Mouse (Mus musculus) retina, embryonic 14.5 days (tissue): ENCODE data around the gene Efcc1.
"Not testable (repeated sequence)": the region's sequence is repeated elsewhere in the genome, so short reads cannot be mapped to it uniquely, and the experiment has no call there.

ENCODE experiments used
- DNase-seq: peaks from one replicate; pipeline ENCODE4 v3.0.0-alpha.2; 2015; ENCODE audit warnings: low spot score

Gene Efcc1

DNA sequence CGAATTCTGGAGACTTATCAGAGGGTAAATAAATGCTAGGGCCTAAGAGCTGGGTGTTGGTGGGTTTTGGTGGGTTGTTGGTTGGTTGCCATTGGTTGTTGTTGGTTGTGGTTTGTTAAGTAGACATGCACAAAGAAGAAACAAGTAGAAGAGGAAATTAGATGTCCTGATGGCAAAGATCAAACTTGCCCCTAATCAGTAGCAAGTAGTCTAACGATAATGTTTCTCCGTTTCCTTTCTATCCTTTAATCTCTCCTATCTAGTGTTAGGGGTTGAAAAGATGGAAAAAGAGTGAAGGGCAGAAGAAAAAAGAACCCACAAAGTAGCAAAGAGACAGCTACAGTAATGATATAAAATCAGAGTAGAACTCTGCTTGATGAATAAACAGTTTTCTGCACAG lies 14.0 kb downstream of the Efcc1 start:
- no peak for DNase-seq

DNA sequence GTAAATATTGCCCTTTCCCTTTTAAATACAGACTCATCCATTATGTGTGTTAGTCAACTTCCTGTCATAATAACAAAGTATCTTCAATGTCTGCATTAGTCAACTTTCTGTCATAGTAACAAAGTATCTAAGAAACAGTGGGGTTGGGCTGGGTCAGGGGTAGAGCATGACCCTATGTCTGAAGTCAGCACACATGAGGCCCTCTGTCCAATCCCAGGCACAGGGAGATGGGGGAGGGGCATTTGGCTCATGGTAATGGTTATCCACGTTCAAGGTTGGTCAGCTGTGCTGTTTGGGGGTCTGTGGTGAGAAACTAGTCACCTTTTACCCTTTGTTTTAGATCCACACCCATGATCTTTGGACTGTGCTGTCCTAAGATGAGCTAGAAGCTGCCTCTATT lies 14.6 kb downstream of the Efcc1 start:
- DNase-seq, result no peak

DNA sequence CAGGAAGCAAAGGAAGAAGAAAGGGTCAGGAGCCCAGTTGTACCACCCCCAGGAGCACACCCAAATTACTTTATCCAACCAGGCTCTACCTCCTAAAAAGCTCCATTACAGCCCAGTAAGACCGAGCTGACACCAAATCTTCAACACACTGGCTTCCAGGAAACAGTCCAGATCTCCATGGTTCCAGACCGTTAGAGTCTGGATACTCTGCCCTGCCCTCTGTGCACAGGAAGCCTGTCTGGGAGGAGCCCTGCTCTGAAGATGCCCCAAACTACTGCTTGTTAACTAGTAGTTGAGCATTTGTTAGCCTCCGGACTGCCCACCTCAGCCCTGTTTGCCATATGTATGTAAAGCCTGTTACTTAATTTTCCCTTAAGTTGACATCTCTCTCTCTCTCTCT lies 15.4 kb downstream of the Efcc1 start:
- DNase-seq, result no peak

DNA sequence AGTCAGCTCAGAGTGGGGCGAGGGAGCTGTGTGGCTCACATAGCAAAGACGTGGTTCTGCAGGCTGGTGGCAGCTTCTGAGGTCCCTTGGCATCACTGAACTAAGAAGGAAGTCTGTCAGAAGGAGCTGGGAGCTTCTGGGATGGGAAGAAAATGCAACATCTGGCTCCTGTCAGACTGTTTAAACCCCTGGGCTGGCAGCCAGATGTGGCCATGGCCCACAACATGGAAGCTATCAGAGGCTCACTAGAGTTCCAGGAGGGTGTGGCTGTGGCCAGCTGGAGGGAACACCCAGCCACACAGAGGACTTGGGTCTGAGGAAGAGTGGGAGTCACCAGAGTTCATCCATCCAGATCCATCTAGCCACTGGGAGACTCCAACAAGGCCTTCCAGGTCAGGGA lies 16.2 kb downstream of the Efcc1 start:
- DNase-seq, result no peak

DNA sequence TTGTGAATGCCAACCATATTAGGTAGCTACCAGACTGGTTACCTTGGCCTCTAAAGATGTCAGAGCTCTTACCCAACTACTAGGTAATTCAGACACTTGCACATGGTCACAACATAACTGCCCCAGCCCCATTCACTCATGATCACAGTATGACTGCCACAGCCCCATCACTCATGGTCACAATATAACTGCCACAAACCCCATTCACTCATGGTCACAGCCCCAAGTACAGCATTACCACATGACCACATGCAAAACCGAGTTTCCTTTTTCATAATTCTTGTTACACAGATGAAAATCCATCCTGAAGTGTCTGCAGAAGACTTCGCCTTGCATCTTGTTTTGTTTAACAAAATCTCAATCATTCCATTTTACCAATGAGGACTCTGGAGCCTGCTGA lies 17.4 kb downstream of the Efcc1 start:
- no peak for DNase-seq

DNA sequence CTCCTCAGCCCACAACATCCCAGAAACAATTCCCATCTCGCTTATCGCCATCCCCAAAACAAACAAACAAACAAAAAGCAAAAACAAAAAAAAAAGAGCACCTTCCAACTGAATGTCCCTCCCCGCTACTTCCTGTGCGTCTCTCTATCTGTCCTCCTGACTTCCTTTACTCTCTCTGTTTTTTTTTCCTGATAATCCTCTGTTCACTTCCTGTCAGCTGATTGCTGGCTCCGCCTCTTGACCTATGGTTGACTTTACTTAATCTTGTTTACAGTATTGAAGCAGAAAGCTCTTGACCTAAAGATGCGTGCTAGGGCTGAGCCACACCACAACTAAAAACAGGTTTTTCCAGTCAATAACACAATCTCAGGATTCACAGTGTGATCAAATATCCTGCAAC lies 17.9 kb downstream of the Efcc1 start:
- no peak for DNase-seq

DNA sequence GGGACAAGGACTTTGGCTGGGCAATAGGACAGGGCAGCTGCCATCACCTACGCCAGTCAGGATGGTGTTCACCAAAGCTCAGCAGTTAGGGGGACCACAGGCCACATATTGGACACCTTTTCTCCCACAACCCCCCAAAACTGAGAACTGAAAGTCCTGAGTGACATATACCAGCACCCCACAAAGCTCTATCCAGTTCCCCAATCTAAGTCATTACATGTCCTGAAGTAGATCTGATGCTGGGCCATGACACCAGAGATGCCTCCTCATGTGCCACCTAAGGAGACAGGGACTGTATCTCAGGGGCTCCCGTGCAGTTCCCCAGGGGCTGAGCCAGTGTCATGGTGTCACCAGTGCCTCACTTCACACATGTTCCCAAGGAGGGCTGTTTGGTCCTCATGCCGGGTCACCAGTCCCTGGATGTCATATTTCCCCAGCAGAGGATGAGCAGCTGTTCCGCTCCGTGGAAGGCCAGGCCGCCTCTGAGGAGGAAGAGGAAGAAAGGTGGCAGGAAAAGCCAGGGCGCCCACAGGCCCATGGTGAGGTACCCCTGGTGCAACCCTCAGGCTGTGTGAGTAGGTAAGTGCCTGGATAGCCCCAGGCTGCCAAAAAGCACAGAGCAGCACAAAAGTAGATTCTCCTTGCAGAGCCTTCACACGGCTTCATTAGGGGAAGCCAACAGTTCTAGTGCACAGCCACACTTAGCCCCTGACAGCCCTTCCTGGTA lies 19.7 kb downstream of the Efcc1 start:
- DNase-seq, result no peak

DNA sequence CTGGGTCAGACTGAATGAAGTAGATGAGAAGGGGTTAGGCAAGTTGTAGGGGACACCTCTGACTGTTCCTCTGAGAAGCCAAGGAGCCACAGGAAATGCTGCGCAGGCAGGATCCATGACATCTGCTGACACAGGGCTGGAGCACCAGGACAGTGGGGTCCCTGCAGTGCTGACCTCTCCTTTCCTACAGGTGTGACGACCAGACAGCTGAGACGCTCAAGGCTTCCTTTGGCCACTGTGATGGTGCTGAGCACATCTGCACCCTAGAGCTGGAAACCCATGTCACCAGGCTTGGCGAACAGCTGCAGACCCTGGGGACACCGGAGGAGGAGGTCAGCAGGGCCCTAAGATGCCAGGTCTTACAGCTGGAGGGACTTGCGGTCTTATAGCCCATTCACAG lies 20.9 kb downstream of the Efcc1 start:
- no peak for DNase-seq

DNA sequence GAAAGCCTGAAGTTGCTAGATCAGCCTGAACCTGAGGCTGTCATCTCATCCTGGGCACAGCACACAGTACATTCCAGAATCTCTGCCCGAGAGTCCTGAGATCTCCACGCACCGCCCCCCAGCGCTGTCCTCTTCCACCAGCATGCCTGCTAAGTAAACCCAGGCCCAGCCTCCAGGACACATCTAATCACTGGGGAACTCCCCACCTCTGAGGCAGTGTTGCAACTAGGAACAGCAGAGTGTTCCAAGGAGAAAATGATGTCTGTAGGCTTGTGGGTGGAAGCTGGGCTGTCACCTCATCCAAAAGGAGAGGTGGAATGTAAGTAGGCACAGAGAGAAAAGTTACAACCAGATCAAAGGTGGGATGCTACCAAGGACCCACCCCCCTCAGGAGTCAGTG lies 24.5 kb downstream of the Efcc1 start:
- DNase-seq, result no peak

DNA sequence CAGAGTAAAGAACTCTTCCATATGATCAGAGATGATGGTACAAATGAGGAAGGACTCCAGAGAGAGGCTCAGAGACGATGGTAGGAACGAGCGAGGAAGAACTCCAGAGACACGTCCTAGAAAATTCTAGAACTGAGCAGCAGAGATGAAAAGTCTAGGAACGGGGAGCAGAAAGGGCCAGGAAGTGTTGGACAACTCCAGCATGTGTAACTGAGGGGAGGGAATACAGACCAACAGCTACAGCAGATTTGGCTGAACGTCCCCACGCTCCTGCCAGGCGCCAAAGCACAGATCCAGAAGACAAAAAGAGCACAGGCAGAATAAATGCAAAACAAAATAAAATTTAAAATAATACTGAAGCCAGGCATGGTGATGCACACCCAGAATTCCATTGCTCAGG lies 26.2 kb downstream of the Efcc1 start:
- no peak for DNase-seq

DNA sequence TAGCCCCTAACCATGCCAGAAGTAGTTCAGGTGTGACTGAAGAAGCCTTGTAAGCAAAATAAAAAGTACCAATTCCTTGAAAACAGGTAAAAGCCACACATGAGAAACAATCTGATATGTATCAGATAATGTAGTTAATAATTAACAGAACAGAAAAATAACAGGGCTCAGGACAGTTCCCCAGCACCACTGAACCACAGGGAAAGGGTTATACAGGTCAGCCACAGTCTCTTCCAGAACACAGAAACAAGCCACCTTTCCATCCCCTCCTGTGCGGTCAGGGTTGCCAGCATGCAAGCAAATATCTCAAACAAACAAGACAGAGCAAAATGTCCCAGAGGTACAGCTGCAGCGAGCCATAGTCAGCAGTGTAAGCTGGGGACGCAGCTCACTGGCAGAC lies 28.7 kb downstream of the Efcc1 start:
- no peak for DNase-seq

DNA sequence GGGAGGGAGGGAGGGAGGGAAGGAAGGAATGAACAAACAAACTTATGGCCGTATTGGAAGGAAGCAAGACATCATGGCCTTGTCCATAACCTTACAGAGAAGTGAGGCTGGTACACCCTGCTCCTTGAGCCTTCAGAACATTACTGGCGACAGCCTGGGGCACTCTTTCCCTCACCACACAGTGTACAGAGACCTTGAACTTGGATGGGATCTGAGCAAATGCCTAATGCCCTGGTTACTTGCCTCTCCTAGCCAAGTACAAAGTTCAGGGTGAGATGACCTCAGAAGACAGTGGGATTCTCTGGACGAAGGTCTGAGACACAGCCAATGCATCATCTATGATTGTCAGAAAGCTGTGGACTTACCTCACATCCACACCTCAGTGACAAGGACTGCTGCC lies 29.2 kb downstream of the Efcc1 start:
- no peak for DNase-seq

DNA sequence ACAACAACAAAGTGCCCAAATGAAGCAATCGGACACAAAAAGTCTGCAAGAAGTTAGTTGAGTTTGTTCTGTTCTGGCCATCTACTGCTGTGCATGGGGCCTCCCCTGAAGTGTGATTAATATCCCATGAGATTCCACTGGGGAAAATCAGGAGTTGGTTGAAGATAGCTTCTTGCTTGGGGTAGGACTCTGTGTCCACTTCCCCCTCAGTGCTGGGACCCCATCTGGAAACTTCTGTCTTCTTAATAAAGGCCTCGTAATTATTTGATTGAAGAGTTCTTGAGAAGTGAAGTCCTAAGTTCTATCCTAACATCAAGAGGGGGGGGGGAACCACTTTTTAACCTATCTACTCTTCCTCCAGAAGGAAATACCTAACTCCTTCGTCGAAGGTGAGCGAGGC lies 31.5 kb downstream of the Efcc1 start:
- no peak for DNase-seq

DNA sequence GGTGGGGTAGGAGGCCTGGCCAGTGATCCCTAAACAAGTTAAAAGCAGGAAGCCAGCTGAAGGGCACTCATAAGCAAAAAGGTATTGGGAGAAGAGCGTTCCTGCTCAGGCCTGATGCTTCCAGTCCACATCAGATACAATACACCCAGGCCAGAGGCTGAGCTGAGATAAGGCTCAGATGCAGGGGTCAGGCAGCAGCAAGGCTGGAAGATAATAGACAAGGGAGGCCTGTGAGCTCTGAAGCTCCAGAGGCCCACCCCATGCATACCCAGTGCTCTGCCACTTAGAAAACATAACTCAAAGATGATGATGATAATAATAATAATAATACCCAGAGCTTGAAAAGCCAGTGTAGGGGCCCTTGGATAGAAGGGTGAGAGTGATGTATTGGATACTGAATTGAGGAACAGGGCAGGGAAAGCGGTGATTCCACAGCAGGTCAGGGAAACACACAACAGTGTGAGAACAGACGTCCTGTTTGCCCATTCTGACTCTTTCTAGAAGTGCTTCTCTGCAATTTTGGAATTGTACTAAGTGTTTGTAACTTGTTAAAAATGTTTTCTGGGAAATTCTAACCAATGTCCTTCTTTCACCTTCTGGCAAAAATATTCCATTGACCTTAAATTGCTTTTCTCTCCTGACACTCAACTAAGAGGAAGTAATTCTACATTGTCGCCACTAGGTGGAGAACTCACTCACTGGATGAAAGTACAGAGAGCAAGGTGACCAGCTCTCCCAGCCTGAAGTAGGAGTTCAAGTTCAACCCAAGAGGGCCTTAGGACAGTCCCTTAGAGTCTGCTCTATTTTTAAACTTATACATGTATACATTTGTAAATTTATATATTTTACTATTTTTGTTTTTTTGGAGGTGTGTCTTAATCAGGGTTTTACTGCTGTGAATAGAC lies 33.0 kb downstream of the Efcc1 start:
- peak; percentile 52 for DNase-seq

DNA sequence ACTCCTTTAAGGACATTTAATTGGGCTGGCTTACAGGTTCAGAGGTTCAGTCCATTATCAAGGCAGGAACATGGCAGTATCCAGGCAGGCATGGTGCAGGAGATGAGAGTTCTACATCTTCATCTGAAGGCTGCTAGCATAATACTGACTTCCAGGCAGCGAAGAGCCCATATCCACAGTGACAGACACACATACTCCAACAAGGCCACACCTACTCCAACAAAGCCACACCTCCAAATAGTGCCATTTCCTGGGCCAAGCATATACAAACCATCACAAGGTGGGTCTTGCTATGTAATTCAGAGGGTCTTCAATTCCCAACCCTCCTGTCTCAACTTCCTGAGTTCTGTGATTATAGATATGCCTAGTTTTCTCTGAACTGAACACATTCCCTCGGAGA lies 33.6 kb downstream of the Efcc1 start:
- not testable (repeated sequence) for DNase-seq

DNA sequence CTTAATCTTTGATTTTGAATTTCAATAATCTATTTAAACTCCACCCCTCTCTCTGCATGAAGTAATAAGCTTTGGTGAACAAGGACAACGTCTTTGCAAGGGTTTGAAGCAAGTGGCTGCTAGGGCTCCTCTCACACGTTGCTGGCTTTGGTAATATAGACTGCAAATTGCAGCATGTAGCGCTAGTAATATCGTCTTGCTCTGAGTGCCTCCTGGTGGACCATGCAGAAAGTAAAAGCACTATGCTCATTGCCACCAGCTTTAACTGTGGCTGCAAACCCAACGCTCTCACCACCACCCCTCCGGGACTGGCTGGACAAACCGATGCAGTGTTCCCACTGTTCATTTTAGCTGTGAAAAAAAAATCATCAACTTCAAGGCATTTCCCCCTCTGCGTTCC lies 40.0 kb downstream of the Efcc1 start:
- peak; percentile 26 for DNase-seq

DNA sequence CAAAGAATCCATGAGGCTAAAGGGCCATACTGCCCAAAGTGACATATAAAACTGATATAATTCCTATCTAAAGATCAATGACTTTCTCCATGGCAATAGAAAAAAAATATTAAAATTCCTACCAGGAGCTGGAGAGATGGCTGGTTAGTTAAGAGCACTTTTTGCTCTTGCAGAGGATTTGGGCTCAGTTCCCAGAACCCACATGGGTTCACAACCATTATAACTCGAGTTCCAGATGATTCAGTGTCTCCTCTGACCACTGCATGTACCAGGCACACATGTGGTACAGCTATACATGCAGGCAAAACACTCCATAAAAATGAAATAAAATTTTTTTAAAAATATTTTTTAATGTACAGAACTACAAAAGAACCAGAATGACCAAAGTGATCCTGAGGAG lies 43.8 kb downstream of the Efcc1 start:
- no peak for DNase-seq

DNA sequence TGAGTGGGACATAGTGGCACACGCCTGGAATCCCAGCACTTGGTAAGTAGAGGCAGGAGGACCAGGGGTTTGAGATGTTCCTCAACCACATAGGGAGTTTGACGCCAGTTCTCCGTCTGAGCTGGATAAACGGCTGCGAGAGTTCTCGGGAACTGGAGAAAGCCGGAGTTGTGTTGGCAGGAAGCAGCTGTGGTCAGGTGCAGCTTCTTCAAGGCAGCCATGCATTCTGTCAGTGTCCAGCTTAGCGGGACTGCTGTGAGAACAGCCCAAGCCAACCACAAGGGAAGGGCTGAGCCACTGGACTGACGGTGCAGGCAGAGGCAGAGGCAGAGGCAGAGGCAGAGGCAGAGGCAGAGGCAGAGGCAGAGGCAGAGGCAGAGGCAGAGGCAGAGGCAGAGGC lies 44.2 kb downstream of the Efcc1 start:
- DNase-seq, result no peak

DNA sequence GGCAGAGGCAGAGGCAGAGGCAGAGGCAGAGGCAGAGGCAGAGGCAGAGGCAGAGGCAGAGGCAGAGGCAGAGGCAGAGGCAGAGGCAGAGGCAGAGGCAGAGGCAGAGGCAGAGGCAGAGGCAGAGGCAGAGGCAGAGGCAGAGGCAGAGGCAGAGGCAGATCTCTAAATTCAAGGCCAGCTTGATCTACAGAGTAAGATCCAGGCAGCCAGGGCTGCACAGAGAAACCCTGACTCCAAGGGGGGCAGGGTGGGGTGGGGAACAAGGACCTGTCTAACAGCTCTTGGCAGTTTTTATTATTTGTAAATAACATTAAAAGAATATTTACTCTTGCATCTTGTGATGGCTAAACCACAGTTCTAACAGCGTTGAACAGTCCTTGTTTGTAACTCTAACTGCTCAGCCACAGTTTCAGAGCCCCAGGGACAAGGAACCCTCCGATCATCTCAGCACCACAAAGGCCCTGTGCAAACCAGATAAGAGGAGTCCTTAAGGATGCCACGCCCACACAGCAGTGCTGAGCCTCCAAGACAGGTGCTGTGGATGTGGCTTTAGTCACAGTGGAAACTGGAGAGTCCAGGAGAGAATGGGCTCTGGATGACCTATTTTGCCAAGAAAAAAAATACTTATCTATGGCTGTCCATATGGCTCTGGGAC lies 45.0 kb downstream of the Efcc1 start:
- no peak for DNase-seq

DNA sequence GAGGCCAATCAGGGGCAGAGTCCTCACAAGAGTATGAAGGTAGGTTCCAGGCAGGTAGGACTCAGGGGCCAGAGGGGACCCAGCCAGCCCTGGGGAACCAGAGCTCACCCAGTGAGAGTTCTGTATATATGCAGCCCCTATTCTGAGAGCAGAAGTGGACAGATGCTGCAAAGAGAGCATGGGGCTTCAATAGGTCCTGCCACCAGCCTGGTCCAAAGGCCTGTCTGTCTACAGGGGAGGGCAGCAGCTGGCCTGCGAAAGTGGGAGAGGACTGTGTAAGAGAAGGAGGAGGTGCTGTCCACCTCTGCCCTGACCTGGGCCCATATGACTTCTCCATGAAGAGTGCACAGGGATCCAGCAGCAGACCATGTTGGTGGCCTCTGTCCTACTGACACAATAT lies 46.0 kb downstream of the Efcc1 start:
- DNase-seq, result no peak

DNA sequence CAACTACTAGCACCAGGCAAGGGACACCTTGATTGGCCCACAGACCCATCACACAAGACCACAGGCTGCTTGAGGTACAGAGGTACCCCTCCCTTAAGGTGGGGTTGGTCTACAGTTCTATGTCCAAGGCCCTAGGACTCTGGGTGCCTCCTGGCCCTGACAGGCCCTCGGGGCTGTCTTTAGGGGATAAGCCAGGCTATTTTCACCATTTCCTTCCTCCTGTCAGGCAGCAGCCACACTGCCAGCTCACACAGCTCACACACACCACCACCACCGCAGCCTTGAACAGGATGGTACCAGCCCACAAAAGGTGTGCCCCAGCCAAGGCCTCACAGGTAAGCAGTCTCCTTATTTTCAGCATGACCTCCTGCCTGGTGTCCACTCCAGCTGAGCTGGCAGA lies 47.2 kb downstream of the Efcc1 start, which contains the start of gene Gp9:
Gene Gp9 (plus strand): TSS at position 231 of the 400 bp plus-strand sequence.
- no peak for DNase-seq

DNA sequence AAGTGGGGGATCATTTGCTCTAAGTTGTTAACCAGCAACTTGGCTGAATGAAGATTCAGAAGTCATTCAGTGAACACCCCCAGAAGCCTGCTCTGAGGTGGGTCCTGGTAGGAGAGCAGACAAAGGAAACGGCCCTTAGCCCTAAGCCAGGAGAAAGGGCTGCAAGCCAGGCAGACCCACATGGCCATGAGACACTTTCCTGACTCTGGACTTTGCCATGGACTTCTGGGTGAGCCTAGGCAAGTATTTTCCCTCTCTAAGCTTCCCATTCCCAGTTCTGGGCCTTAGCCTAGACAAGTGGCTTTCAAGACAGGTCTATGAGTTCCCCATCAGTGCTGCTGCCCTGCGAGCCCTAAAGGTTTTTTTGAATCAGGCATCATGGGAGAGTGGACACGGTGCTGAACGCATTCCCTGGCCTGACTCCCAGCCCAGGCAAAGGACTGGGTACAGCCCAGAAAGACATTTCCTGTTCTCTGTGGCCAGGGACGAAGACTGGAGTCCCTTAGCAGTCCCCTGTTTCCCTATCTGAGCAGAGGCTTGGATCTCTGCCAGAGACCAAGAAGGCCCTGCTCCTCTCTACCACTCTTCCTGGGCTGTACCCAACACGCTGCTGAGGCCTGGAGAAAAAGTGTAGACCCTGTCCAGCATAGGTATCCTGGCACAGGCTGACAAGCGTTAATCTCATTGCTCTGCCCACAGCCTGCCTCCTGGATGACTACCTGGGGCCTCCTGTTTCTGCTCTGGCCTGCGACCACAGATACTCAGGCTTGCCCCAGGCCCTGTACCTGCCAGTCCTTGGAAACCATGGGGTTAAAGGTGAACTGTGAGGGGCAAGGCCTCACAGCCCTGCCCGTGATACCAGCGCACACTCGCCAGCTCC lies 47.9 kb downstream of the Efcc1 start:
- DNase-seq, result no peak
